Comparison of ENCODE assay signal across 10 mouse cellular contexts in the genomic region with DNA sequence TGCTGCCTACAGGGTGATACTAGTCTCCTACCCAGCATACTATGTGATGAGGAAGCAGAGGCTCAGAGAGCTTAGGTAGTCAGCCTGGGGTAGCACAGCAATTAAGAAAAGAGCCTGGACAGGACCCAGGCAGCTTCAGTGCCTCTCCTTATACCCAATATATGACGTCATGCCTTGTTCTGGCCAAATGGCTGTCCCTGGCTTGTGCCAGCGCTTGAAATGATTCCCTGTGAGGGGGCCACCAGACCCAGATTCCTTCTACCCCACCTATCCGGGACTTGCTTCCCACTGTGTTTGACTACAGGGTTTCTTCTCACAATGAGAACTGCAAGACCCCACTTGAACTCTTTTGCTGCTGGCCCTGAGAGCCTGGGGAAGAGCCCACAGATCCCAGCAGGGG. TPM values are rescaled to one million over a fixed set of nuclear protein-coding genes. Genes with fewer than 3 reads are reported as not detected.
DNase-seq lines count a peak whose midpoint lies in the region; ATAC-seq lines count a peak whose summit lies in the region.
"Had no signal": no experiment of that assay in that cellular context is flagged by ENCODE, and none has a peak within 500 bp of the region (broad histone marks: within the 10 kb centered on the region; RNA-seq: fewer than 3 reads in every experiment).

No protein-coding gene starts in this region.

- 2% methylated on average over 3 of the region's 3 CpGs for WGBS in neural tube, embryonic 11.5 days
- WGBS in limb, embryonic 11.5 days: 2% methylated on average over 3 of the region's 3 CpGs

- no peak overlapping the region for H3K9ac ChIP-seq in neural tube, embryonic 11.5 days (ENCODE audit: low read length)
- no peak overlapping the region for H3K9ac ChIP-seq in limb, embryonic 11.5 days (ENCODE audit: low read length)

- no peak for DNase-seq in frontal cortex, postnatal 25 days (ENCODE audit: low spot score in 2 of 2)
- no peak for DNase-seq in neural tube, embryonic 11.5 days (ENCODE audit: low spot score)
- no peak for DNase-seq in neural tube, embryonic 10.5 days (ENCODE audit: extremely low spot score, low spot score)
- DNase-seq in limb, embryonic 11.5 days (ENCODE audit: low spot score): peak; percentile 72
- no peak for DNase-seq in urinary bladder, adult 2 months (ENCODE audit: low spot score)
- DNase-seq in layer of hippocampus, postnatal 25 days (ENCODE audit: extremely low spot score in 1 of 2, low spot score in 1 of 2): no peak
- DNase-seq: spleen, adult 18-20 months had no signal

- ATAC-seq in frontal cortex, adult (ENCODE audit: low TSS enrichment): peak; percentile 26; the same call in 1 of the 2 replicates
- peak; percentile 60 for ATAC-seq in neural tube, embryonic 11.5 days (ENCODE audit: insufficient read depth, low FRiP score, low TSS enrichment)
- ATAC-seq in limb, embryonic 11.5 days (ENCODE audit: insufficient number of reproducible peaks, low FRiP score, low TSS enrichment, low read depth): no peak
- ATAC-seq in erythroblast, adult 5-6 weeks (replicated peaks; ENCODE audit: low FRiP score, poor library complexity, severe bottlenecking): no peak

- H3K4me3 ChIP-seq in neural tube, embryonic 11.5 days (ENCODE audit: low read depth, low read length): no peak overlapping the region
- no peak overlapping the region for H3K4me3 ChIP-seq in limb, embryonic 11.5 days (ENCODE audit: low read depth, low read length)

- H3K36me3 ChIP-seq in neural tube, embryonic 11.5 days (ENCODE audit: control insufficient read depth, insufficient read depth, low read length): no peaks in the 10 kb centered on the region
- H3K36me3 ChIP-seq in limb, embryonic 11.5 days (ENCODE audit: control insufficient read depth, insufficient read depth, low read length): no peaks in the 10 kb centered on the region

- H3K4me1 ChIP-seq in neural tube, embryonic 11.5 days (ENCODE audit: control insufficient read depth, insufficient read depth, low read length): peaks cover 17% of the 10 kb centered on the region
- H3K4me1 ChIP-seq in limb, embryonic 11.5 days (ENCODE audit: control insufficient read depth, insufficient read depth, low read length): peaks cover 33% of the 10 kb centered on the region

- no peaks in the 10 kb centered on the region for H3K9me3 ChIP-seq in neural tube, embryonic 11.5 days (ENCODE audit: control insufficient read depth, low read length)
- H3K9me3 ChIP-seq in limb, embryonic 11.5 days (ENCODE audit: control insufficient read depth, low read length): no peaks in the 10 kb centered on the region

- no peaks in the 10 kb centered on the region for H3K27me3 ChIP-seq in neural tube, embryonic 11.5 days (ENCODE audit: control insufficient read depth, insufficient read depth, low read length)
- no peaks in the 10 kb centered on the region for H3K27me3 ChIP-seq in limb, embryonic 11.5 days (ENCODE audit: control insufficient read depth, insufficient read depth, low read length)

- H3K27ac ChIP-seq in neural tube, embryonic 11.5 days (ENCODE audit: low read depth, low read length): peak overlapping the region; percentile 99
- H3K27ac ChIP-seq in limb, embryonic 11.5 days (replicated peaks; ENCODE audit: low read depth, low read length): peak overlapping the region; percentile 98

- H3K4me2 ChIP-seq in neural tube, embryonic 11.5 days (ENCODE audit: low read depth): no peak overlapping the region
- H3K4me2 ChIP-seq in limb, embryonic 11.5 days (ENCODE audit: low read depth, severe bottlenecking): peak overlapping the region; percentile 1; the same call in 1 of the 2 replicates

RNA-seq across cellular contexts. Expression of a gene that starts 27.8 kb away (rescaled TPM):
- polyA plus RNA-seq in neural tube, embryonic 11.5 days (2014; fragmentation: Nextera tagmentation; extraction: Ambion mirVana): 50.6 and 57.0 TPM in 2 replicates
- 47.3 and 48.2 TPM in 2 replicates for polyA plus RNA-seq in limb, embryonic 11.5 days (2014; fragmentation: Nextera tagmentation; extraction: Ambion mirVana)
- 151 and 155 TPM in 2 replicates for polyA plus RNA-seq in urinary bladder, adult 2 months (2012; rRNA removed)
- total RNA-seq in layer of hippocampus, postnatal 25 days (2021): 1 to 10 TPM; 3.1 to 3.8 TPM
- 20.4 and 25.7 TPM in 2 replicates for total RNA-seq in erythroblast, adult 5-6 weeks (2015; ENCODE audit: low replicate concordance)
- total RNA-seq in erythroblast, adult 5-6 weeks (2017; ENCODE audit: low replicate concordance): 20.8 and 27.5 TPM in 2 replicates

RNA-seq across cellular contexts. Expression of a gene that starts 33.2 kb away (rescaled TPM):
- not detected in 2 replicates for polyA plus RNA-seq in neural tube, embryonic 11.5 days (2014; fragmentation: Nextera tagmentation; extraction: Ambion mirVana)
- not detected in 2 replicates for polyA plus RNA-seq in limb, embryonic 11.5 days (2014; fragmentation: Nextera tagmentation; extraction: Ambion mirVana)
- not detected in 2 replicates for polyA plus RNA-seq in urinary bladder, adult 2 months (2012; rRNA removed)
- not detected for total RNA-seq in layer of hippocampus, postnatal 25 days (2021)
- total RNA-seq in erythroblast, adult 5-6 weeks (2015; ENCODE audit: low replicate concordance): not detected in 2 replicates
- total RNA-seq in erythroblast, adult 5-6 weeks (2017; ENCODE audit: low replicate concordance): not detected in 2 replicates
- total RNA-seq: layer of hippocampus, postnatal 36 days had no signal

RNA-seq across cellular contexts. Expression of a gene that starts 59.2 kb away (rescaled TPM):
- 3.1 and 3.6 TPM in 2 replicates for polyA plus RNA-seq in neural tube, embryonic 11.5 days (2014; fragmentation: Nextera tagmentation; extraction: Ambion mirVana)
- polyA plus RNA-seq in limb, embryonic 11.5 days (2014; fragmentation: Nextera tagmentation; extraction: Ambion mirVana): 1.5 and 2.0 TPM in 2 replicates
- 2.8 and 3.7 TPM in 2 replicates for polyA plus RNA-seq in urinary bladder, adult 2 months (2012; rRNA removed)
- total RNA-seq in layer of hippocampus, postnatal 25 days (2021): 1 to 10 TPM; 5.4 to 5.6 TPM
- not detected in 2 replicates for total RNA-seq in erythroblast, adult 5-6 weeks (2015; ENCODE audit: low replicate concordance)
- not detected in 2 replicates for total RNA-seq in erythroblast, adult 5-6 weeks (2017; ENCODE audit: low replicate concordance)

Comparison
In these comparisons a context has a peak if more than half of its experiments do, and no peak if none do; other contexts are left out.
1. ATAC-seq: peak in frontal cortex, adult (single experiment) and neural tube, embryonic 11.5 days (single experiment); none in limb, embryonic 11.5 days (single experiment) and erythroblast, adult 5-6 weeks (single experiment).